Mouse (Mus musculus) liver, embryonic 14.5 days (tissue): ENCODE data around the gene Cyp3a57.
"Not testable (repeated sequence)": the region's sequence is repeated elsewhere in the genome, so short reads cannot be mapped to it uniquely, and the experiment has no call there.

Source experiments
- CTCF ChIP-seq: IDR thresholded peaks from 2 replicates; pipeline ENCODE4 v1.5.1; 2016; ENCODE audit warnings: antibody characterized with exemption, low read depth, control low read depth
- EP300 ChIP-seq: IDR thresholded peaks from 2 replicates; pipeline ENCODE4 v1.6.1; 2016; ENCODE audit warnings: antibody characterized with exemption, low read depth

GRCm38 (mm10) chr5:145301796-145302195, 43.3 kb upstream of the Cyp3a57 start:
- TF ChIP-seq CTCF, EP300: not testable (repeated sequence)
